Mouse (Mus musculus): ENCODE measurements at regions not wholly inside any gene's neighbourhood (a gene's known extent, or its start where the extent isn't known, plus 50 kb on each side); places are given as distances from the start of the nearest gene placed in this dataset.

DNA sequence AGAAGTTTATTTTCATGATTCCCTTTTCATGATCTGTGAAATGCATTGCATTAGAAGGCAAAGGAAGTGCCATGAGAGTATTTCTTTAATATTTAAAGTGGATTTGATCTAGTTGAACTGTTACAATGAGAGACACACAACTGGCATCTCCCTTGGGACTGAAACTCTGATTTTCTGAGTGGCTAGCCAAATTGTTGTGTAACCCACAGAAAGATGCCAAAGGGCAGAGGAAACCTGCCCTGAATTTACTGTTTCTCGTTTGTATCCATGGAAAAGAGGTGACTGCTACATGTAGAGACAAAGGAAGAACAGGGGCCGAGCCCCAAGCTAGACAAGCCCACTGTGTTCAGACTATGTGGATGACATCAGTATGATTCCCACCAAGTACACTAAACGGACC, 360.4 kb upstream of the Cited2 start:
- no peak for DNase-seq (ENCODE audit: low spot score)

- DNase-seq (ENCODE audit: low spot score): no peak
These were observed 356.8 kb upstream of the Cited2 start for GRCm38 (mm10) chr10:17366042-17366740.

- DNase-seq (ENCODE audit: low spot score): no peak
These were observed 356.0 kb upstream of the Cited2 start for GRCm38 (mm10) chr10:17367026-17367425.

DNA sequence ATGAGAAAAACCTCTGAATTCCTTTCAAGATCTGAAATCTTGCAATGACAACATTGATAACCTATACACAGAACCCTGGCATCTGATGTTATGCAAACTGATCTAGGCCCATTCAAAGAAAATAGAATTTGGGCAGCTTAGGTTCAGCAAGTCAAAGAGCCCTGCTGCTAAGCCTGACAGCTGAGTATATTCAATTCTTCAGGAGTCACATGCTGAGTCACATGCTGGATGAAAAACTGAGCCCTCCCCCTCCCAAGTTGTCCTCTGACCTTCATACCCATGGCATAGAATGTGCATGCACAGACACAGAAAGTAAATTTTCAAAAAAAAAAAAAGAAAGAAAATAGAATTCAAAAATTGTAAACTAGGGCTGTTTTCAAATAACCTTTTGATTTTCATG, 355.6 kb upstream of the Cited2 start:
- DNase-seq (ENCODE audit: low spot score): no peak

GRCm38 (mm10) chr10:17368636-17369035, 354.4 kb upstream of the Cited2 start:
- DNase-seq (ENCODE audit: low spot score): no peak

- DNase-seq (ENCODE audit: low spot score): no peak
These were observed 350.1 kb upstream of the Cited2 start for GRCm38 (mm10) chr10:17372905-17373304.

- DNase-seq (ENCODE audit: low spot score): no peak
These were observed 349.0 kb upstream of the Cited2 start for GRCm38 (mm10) chr10:17374047-17374446.

GRCm38 (mm10) chr10:17382990-17383389, 340.0 kb upstream of the Cited2 start:
- DNase-seq (ENCODE audit: low spot score): no peak

DNA sequence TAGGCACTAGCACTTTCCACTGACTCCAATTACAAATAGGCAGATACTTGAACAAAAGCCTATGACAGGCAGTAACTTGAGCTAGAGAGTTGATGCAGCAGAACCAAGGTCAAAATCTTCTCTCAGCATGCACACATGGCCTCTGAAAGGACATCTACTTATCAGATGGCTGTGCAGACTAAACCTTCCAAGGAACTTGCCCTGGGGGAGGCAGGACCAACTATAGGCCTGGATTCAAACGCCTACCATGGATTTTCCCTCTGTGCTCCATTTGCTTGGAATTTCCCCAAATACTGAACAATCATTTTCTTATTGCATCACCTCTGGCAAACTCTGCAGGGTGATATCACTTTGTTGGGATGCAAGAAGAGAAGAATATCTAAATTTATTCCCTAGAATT, 337.8 kb upstream of the Cited2 start:
- DNase-seq (ENCODE audit: low spot score): no peak

- no peak for DNase-seq (ENCODE audit: low spot score)
These were observed 335.7 kb upstream of the Cited2 start for GRCm38 (mm10) chr10:17387296-17387695.

- no peak for DNase-seq (ENCODE audit: low spot score)
These were observed 327.4 kb upstream of the Cited2 start for GRCm38 (mm10) chr10:17395495-17396224.

- no peak for DNase-seq (ENCODE audit: low spot score)
These were observed 319.1 kb upstream of the Cited2 start for GRCm38 (mm10) chr10:17403899-17404298.

- DNase-seq (ENCODE audit: low spot score): no peak
These were observed 315.0 kb upstream of the Cited2 start for GRCm38 (mm10) chr10:17407854-17408606.

DNA sequence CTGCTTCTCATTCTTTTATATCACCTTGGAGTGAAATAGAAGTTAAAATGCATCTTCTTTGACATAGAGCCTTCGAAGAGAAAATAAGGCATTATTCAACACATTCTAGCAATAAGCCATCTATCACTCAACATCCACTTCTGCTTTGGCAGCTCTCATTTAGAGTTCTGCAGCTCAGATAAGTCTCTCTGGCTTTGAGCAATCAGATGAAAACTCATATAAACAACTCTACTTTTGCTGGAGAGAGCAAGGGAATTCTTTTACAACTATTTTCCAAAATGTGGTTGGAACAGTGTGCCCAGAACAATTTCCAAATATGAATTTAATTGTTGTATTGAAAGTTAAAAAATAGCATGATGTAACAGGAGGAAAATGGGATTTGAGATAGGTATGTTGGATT, 314.2 kb upstream of the Cited2 start:
- no peak for DNase-seq (ENCODE audit: low spot score)

GRCm38 (mm10) chr10:17411300-17411987, 311.6 kb upstream of the Cited2 start:
- DNase-seq (ENCODE audit: low spot score): peak; percentile 37

DNA sequence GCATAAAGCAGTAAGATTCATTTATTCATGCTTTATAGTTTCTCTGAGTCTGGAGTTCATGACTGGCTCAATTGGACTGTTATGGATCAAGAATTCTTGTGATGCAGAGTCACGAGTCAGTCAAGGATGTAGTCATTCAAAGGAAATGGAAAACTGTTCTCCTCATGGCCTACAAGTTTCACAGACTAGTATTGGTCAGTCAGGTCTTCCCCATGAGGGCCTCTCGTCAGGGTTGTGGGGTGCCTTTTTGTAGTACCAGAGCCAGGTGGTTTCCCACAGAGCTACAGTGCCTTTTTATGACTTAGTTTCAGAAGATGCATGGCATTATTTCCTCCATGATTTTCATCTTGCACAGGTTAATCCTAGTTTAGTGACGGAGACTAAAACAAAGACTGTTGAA, 307.9 kb upstream of the Cited2 start:
- no peak for DNase-seq (ENCODE audit: low spot score)

DNA sequence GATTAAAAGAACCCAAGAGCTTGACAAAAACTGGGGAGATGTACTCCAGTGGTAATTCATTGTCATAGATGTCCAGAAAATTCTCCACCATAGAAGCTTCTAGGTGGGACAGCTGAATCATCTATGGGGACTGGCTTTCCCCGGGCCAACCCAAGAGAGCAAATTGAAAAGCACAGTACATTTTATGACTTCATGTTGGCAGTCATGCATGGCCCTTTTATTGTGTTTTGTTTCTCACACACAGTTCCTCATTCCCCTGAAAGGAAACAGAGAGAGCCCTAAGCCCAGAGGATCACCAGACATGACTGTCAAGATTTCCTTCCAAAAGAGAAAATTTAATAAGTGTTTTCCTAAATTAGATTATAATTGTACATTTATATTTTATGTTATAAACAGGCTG, 306.9 kb upstream of the Cited2 start:
- DNase-seq (ENCODE audit: low spot score): no peak

DNA sequence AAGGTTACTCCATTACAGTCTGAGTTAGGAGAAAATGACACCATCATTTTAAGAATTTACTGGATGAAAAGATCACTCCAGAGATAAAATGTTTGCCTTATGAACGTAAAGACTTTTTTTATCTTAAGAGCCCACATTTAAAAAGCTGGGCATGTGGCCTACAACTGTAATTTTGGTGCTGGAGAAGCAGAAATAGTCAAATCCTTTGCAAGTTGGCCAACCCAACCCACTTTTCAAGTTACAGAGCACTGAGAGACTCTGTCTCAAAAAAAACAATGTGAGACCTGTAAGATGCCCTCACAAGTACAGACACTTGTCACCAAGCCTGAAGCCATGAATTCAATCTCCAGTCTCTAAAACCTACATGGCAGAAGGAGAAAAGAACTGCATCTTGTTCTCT, 305.6 kb upstream of the Cited2 start:
- DNase-seq (ENCODE audit: low spot score): no peak

- no peak for DNase-seq (ENCODE audit: low spot score)
These were observed 304.8 kb upstream of the Cited2 start for GRCm38 (mm10) chr10:17418227-17418685.

GRCm38 (mm10) chr10:17423584-17424278, 299.3 kb upstream of the Cited2 start:
- DNase-seq (ENCODE audit: low spot score): no peak

GRCm38 (mm10) chr10:17426197-17426596, 296.8 kb upstream of the Cited2 start:
- no peak for DNase-seq (ENCODE audit: low spot score)

DNA sequence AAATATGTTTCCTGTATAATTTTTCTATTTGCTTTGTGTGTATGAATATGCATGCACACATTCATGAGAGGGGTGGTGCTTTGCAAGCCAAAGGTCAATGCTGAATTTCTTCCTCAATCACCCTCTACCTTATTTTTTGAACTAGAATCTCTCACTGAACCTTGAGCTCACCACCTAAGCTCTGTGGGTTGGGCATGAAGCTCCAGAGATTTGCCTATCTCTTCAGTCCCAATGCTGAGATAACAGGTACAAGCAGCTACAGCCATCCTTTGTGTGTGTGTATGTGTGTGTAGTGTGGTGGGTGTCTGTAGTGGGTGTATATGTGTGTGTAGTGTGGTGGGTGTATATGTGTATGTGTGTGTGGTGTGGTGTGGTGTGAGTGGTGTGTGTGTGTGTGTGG, 295.7 kb upstream of the Cited2 start:
- no peak for DNase-seq (ENCODE audit: low spot score)

All from testis, postnatal 10 days (tissue).